Mouse (Mus musculus) c-Kit-positive CD71-negative TER-119-negative erythroid progenitor cells, embryonic 14.5 days (primary cell): ENCODE results near the gene Rnf39.

ENCODE experiments used
- DNase-seq: peaks from one replicate; pipeline ENCODE4 v3.0.0-alpha.2; 2013; ENCODE audit warnings: low read depth

Rnf39 gene

GRCm38 (mm10) chr17:36942791-36943471, at the start of gene Rnf39:
Gene Rnf39 (plus strand): TSS chr17:36942918.
- no peak for DNase-seq

- no peak for DNase-seq
Observed at GRCm38 (mm10) chr17:36893387-36893786, 49.3 kb upstream of the Rnf39 start.

DNA sequence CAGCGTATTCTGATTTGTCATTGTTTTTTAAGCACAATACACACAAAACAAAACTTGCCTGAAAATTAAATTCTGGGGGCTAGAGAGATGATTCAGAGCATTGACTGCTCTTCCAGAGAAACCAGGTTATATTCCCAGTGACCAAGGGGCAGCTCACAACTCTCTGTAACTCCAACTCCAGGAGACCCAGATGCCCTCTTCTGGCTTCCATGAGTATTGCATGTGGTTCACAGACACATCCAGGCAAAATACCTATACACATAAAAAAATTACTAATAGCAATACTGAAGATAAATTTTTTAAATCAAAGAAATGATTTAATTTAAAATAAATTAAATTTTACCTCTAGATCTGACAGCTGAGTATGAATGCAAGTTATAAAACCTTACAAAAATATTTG, 46.1 kb upstream of the Rnf39 start:
- peak; percentile 17 for DNase-seq

DNA sequence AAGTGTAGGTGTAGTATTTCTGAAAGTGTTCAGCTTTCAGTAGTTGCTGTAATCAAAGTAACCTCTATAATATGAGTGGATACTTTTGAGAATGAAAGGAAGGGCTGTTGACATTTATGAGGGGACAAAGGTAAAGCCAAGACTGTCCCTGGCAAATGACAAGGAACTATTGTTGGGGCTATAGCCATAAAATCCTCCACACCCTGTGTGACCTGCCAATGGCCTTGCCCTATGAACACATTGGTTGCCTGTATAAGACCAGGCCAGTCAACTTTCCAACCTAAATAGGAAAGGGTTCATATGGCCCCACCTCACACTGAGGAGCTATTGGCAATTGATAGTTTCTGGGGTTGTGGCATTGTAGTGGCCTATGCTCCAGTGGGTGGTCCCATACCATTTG, 45.7 kb upstream of the Rnf39 start:
- no peak for DNase-seq

DNA sequence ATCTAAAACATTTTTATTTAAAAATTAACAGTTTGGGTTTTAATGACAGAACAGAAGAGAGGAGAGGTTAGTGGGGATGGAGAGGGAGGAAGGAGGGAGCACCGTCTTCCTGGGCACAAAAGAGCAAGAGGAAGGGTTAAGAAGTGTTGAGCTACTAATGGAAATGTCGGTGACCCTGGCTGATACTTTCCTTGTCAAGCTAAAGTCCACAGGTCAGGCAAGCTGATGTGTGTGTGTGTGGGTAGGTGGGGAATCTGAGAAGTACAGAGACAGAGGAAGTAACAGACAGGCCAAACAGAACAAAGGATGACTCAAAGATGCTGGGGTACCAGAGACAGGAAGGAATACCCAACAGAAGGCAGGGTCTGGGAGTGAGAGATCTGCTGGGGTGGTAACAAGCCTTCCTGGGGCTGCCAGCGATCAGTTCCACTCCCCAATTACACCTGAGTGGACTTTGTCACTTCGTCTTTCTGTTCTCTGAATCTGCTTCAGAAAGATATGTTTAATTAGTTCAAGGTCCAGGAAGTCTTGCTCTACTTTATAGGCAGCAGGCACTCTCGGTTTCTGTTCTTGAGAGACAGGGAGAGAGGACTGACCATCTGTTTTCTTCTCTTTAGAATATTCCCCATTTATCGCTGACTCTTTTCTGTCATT, 45.0 kb upstream of the Rnf39 start, which contains the start of gene Trim31:
Gene Trim31 (plus strand): TSS at position 567 of the 654 bp plus-strand sequence.
- DNase-seq, result no peak

- no peak for DNase-seq
Observed at GRCm38 (mm10) chr17:36899376-36899775, 43.3 kb upstream of the Rnf39 start.

GRCm38 (mm10) chr17:36900001-36900400, 42.7 kb upstream of the Rnf39 start:
- DNase-seq, result no peak

- no peak for DNase-seq
Observed at GRCm38 (mm10) chr17:36900691-36901090, 42.0 kb upstream of the Rnf39 start.

- no peak for DNase-seq
Observed at GRCm38 (mm10) chr17:36903651-36904050, 39.1 kb upstream of the Rnf39 start.

- no peak for DNase-seq
Observed at GRCm38 (mm10) chr17:36908235-36908634, 34.5 kb upstream of the Rnf39 start.

DNA sequence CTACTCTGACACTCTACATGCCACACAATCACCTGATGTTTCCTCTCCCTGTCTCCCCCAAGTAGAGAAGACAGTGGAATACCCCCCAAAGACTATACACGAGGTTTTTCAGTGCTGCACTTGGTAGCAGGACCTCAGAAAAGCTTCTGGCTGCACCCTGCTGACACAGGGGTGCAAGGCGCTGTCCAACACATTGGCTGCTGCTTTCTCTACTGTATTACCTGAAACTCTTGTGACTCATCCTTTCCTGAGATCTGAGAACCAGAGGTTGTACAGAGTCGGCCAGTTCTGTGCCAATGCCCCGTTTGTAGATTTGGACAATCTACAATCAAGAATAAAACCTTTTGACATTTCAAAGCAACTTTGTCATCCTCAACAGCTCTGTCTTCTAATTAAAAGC, 32.9 kb upstream of the Rnf39 start:
- no peak for DNase-seq

- no peak for DNase-seq
Observed at GRCm38 (mm10) chr17:36912031-36912430, 30.7 kb upstream of the Rnf39 start.

- DNase-seq, result peak; percentile 64
Observed at GRCm38 (mm10) chr17:36914108-36914507, 28.6 kb upstream of the Rnf39 start.

DNA sequence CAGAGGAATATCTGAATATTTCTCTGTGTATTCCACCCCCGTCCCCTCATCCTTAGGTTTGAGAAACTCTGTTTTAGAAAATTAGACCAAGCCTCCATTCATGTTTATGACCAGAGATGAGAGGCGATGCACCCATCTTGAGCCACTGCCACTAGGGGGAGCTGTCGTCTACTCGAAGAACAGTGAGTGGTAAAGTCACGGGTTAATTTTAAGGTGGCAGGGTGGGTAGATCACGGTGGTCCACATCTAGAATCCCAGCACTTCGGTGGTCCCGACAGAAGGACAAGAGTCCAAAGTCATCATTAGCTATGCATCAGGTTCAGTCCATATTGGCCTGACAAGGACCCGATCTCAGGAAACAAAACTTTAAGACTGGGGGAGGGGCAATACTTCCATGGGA, 27.6 kb upstream of the Rnf39 start:
- peak; percentile 43 for DNase-seq

- no peak for DNase-seq
Observed at GRCm38 (mm10) chr17:36920239-36920638, 22.5 kb upstream of the Rnf39 start.

DNA sequence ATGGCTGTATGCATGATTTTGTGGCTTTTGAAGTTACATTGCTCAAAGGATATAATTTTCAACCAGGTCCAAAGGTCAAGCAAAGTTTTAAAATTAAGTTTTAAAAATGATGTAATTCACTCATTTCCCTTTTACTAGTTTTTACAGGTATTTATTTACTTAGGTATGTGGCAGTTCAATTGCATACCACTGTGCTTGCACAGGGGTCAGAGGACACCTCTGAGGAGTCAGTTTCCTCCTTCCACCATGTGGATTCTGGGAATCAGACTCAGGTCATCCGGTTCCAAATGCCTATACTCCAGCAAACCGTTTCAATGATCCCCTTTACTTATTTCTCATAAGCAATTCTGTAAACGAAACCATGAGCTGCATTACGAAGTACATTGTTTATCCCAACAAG, 20.0 kb upstream of the Rnf39 start:
- no peak for DNase-seq

DNA sequence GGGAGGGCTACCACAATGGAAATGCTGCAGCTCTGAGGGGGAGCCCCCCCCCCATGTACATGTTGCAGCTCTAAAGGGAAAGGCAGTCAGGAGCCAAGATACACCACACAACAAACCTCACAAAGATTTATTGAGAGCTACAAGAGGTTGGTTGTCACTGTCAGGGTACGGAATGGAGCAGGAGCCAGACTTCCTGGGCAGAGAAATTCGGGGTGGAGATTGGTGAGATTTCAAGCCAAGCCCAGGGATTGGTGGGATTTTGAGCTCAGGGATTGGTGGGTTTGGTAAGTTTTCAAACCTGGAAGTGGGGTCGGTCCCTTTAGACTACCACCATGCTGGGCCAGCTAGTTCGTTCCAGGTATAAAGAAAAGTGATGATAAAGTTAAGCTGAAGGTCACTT, 19.2 kb upstream of the Rnf39 start:
- no peak for DNase-seq

DNA sequence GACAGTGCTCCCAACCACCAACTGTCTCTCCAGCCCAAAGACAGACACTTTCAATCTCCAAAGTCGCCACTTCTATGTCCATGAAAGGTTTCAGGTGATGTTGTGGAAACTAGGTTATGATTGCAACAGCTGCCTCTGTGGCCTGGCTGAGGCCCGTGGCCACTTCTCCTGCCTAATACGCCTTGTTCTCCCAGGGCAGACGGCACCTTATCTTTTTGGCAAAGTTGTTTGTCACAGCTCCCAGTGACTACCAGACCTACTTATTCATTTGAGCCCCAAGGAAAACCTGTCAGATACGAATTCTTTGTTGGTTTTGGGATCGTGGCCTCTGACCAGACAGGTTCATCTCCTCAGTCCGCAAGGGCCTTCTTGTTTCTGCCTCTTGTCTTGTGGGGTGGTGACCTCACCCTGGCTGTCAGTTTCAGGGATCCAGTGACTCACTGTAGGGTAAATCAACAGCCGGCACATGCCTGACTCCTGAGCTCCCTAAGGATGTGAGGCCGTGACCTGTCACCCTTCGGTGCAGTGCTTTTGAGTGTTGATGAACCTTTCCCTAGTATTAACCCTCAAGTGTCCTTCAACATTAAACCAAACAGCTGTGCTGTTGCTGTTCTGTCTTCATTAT, 15.1 kb upstream of the Rnf39 start:
- DNase-seq, result no peak

DNA sequence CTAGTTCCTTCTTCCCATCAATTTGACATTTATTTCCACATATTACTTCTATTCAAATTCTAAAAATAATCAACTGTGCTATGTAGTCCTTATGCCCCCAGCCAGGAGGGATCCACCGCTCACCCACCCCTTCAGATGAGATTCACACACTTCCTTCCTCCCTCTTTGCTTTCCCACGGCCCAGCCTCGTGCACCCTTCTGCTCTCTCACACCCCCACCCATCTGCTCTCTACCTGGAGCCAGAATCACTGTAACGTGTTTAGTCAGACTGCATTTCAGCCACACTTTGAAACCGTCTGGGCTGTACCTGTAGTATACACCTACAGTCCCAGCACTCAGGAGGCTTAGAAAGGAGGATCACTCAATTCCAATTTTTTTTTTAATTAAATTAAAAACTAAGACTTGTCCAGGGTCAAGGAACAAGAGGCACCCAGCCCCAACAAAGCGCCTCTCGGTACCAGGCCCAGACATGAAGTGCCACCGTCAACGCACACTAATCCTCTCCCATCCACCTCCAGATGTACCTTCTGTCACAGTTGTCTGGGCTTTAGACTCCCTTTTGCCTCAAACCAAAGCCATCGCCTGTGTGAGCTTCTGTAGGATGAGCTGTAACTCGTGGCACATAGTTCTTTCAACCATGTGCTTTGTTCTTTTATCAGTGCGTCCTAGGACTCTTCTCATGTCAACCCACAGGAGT, 13.3 kb upstream of the Rnf39 start:
- no peak for DNase-seq

DNA sequence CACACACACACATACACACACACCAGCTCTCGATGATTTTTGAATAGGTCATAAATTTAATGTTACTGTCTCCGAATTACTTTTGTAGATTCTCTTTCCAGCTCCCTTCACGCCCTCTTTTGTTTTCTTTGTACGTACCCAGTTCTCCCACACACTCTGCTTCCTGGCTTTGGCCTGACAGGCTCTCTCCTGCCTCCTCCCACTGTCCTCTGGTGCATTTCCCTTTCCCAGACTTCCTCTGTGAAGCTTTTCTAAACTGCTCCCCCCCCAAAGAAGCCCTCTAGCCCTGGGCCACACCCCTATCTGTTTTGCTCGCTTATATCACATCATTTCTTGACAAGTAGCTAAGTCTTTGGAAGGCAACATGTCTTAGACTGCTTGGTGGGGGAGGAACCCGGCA, 12.5 kb upstream of the Rnf39 start:
- no peak for DNase-seq

DNA sequence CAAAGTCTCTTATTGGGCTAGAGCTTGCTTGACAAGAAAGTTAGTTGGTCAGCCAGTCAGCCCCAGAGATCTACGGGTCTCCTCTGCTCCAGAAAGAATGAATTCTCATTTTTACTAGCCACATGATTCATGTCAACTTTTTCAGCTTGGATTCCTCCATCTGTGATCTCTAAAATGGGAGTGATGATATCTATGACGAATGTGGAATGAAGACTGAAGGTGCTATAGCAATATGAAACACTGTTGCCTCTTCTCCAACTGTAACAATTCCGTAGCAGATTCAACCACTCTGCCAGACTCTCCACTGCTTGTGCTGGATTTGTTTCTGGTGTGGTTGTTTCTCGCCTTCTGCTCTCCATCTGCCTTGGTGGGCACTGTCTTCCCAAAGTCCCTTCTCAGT, 11.6 kb upstream of the Rnf39 start:
- no peak for DNase-seq

- DNase-seq, result no peak
Observed at GRCm38 (mm10) chr17:36931806-36932205, 10.9 kb upstream of the Rnf39 start.

DNA sequence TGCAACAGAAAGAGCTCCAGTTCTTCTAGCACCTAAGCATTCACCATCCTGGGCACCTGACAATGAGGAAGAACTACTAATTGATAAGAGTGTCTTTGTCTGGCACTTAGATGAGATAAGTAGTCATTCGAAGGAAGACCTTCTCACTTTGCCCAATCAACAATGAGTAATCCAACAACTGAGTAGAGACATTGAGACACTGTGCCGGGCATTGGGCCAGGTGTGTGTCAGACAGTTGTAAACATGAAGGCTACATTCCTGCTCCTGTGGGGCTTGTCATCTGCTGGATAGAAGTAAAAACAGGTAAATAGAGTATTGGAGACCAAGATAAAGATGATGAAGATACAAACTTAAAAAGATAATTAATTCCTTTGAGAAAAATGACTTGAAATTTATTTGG, 4.7 kb upstream of the Rnf39 start:
- no peak for DNase-seq
